Mouse (Mus musculus) kidney, adult 18-20 months (tissue): ENCODE data around the gene Heatr4.
A peak's percentile ranks its signal among the peaks of the same experiment; 100 is the strongest.
"Not testable (repeated sequence)": the region's sequence is repeated elsewhere in the genome, so short reads cannot be mapped to it uniquely, and the experiment has no call there.

Experiments
- DNase-seq: peaks from one replicate; pipeline ENCODE4 v3.0.0; 2021

Heatr4 gene

GRCm38 (mm10) chr12:83997221-83997620 lies 12.6 kb upstream of the Heatr4 start:
- DNase-seq = no peak

- DNase-seq = no peak
Measured at GRCm38 (mm10) chr12:83989378-83989777, 4.7 kb upstream of the Heatr4 start.

- DNase-seq = no peak
Measured at GRCm38 (mm10) chr12:83988483-83988882, 3.8 kb upstream of the Heatr4 start.

- peak; percentile 84 for DNase-seq
Measured at GRCm38 (mm10) chr12:83987583-83988441, 3.2 kb upstream of the Heatr4 start, which contains the start of gene Acot2. Acot2 (plus strand) TSS chr12:83987861.

GRCm38 (mm10) chr12:83987242-83987582 lies 2.6 kb upstream of the Heatr4 start:
- no peak for DNase-seq

GRCm38 (mm10) chr12:83981615-83982014 lies 3.0 kb downstream of the Heatr4 start:
- DNase-seq = no peak

- no peak for DNase-seq
Measured at GRCm38 (mm10) chr12:83978862-83979261, 5.8 kb downstream of the Heatr4 start.

- DNase-seq = peak; percentile 70
Measured at GRCm38 (mm10) chr12:83972117-83972516, 12.5 kb downstream of the Heatr4 start.

- DNase-seq = no peak
Measured at GRCm38 (mm10) chr12:83965235-83965634, 19.4 kb downstream of the Heatr4 start.

GRCm38 (mm10) chr12:83958278-83958677 lies 26.4 kb downstream of the Heatr4 start:
- DNase-seq = no peak

GRCm38 (mm10) chr12:83951711-83952575 lies 32.7 kb downstream of the Heatr4 start:
- no peak for DNase-seq

- DNase-seq = peak; percentile 54
Measured at GRCm38 (mm10) chr12:83950840-83951701, 33.6 kb downstream of the Heatr4 start.

GRCm38 (mm10) chr12:83950493-83950839 lies 34.2 kb downstream of the Heatr4 start, which contains the start of gene Riox1:
Riox1 (plus strand) TSS chr12:83950608.
- DNase-seq = peak; percentile 86

- no peak for DNase-seq
Measured at GRCm38 (mm10) chr12:83949776-83950492, 34.7 kb downstream of the Heatr4 start.

GRCm38 (mm10) chr12:83949043-83949442 lies 35.6 kb downstream of the Heatr4 start:
- DNase-seq = no peak

GRCm38 (mm10) chr12:83947260-83947811 lies 37.3 kb downstream of the Heatr4 start:
- DNase-seq = no peak

- no peak for DNase-seq
Measured at GRCm38 (mm10) chr12:83941938-83942337, 42.7 kb downstream of the Heatr4 start.

GRCm38 (mm10) chr12:83940031-83940430 lies 44.6 kb downstream of the Heatr4 start:
- no peak for DNase-seq

- no peak for DNase-seq
Measured at GRCm38 (mm10) chr12:83939332-83939731, 45.3 kb downstream of the Heatr4 start.

GRCm38 (mm10) chr12:83938592-83938991 lies 46.1 kb downstream of the Heatr4 start:
- DNase-seq = not testable (repeated sequence)

- DNase-seq = no peak
Measured at GRCm38 (mm10) chr12:83937600-83937999, 47.1 kb downstream of the Heatr4 start.
